Mouse (Mus musculus): ENCODE measurements at regions not wholly inside any gene's neighbourhood (a gene's known extent, or its start where the extent isn't known, plus 50 kb on each side); places are given as distances from the start of the nearest gene placed in this dataset.
"Not testable (repeated sequence)": the region's sequence is repeated elsewhere in the genome, so short reads cannot be mapped to it uniquely, and the experiment has no call there.

DNA sequence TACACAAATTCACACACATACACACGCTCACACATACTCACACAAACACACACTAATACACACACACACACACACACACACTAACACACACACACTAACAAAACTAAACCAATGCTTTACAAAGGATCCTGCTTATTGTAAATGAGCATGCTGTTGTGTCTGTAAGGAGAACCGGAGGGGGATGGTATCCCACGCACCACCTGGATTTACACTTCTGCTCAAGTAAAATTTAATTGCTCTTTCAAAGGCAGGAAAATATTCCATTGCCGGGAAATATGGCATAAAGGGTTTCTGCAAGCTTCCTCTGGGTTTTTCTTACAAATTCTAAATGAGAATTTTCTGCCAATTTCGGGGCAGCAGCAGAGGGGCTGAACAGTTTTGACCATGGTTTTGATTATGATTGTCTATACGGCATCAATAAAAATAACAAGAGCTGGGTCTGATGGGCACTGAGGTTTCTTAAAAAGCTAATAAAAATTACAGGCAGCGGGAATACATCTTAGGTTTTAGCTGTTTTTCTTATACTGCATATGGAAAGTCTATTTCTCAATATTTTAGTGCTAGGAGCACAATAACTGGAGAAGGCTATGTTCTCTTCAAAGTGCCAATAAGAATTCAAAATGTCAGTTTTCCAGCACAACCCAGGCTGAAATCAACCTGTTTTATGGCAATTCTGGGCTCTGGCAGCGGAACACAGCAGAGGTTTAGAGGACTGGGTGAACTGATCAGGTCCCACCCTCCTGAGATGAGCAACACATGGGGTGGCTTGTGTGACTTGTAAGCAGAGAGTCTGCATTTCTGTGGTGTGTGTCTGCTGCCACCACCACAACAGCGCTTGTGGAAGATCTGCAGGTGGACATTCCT is 80.9 kb upstream of the Gm5148 start:
- DNase-seq (ENCODE audit: inconsistent age in 2 of 2, low spot score in 1 of 2) = no peak

DNA sequence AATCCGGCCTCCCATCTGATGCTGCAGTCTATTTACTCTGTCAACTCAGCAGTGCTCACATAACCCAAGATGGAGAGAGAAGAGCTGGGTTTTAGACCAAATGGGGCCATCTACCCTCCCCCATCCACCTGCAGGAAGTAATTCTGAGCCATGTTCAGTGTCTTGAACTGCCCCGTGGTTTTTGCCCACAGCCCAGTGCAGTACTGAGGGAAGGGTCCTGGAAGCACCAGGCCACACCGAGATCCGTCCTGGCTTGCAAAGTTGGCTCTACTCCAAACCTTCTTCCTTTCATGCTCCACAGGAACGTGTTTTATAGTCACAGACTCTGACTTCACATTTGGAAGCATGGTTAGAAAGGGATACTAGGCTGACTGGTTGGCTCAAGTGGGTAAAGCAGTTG is 80.0 kb upstream of the Gm5148 start:
- DNase-seq (ENCODE audit: inconsistent age in 2 of 2, low spot score in 1 of 2) = peak in 1 of 2 experiments; percentile 28

DNA sequence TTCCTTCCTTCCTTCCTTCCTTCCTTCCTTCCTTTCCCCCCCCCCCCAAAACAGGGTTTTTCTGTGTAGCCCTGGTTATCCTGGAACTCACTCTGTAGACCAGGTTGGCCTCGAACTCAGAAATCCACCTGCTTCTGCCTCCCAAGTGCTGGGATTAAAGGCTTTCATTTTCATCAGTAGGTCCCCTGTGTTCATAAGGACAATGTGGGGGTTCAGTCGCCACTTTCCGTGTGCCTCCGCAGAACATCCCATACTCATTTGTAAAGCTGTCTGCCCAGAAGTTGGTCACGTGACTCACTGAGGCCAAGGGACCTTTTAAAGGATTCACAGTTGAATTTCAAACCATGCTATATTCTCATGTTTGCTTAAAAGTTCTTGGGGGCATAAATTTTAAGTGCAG is 79.5 kb upstream of the Gm5148 start:
- DNase-seq (ENCODE audit: inconsistent age in 2 of 2, low spot score in 1 of 2) = not testable (repeated sequence)

GRCm38 (mm10) chr3:37801551-37801950 is 77.3 kb upstream of the Gm5148 start:
- no peak for DNase-seq (ENCODE audit: inconsistent age in 2 of 2, low spot score in 1 of 2)

DNA sequence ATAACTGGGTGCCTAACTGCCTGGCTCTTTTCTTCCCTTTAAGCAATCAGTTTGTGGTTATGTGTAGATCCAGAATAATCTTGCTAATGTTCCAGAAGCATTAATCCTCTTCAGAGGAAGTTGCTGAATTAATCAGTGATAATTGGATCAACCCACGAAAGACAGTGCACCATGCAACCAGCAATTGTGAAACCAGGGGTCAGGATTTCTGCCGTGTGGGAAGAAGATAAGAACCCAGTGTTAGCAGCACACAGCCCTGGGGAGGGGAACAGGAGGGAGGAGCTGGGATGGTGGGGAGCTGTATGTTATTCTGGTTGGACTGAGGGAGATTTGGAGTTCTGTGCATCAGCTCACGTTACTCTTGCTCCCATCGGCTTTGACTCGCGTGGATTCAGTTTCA is 75.5 kb upstream of the Gm5148 start:
- DNase-seq (ENCODE audit: inconsistent age in 2 of 2, low spot score in 1 of 2) = no peak

GRCm38 (mm10) chr3:37789711-37790110 is 65.4 kb upstream of the Gm5148 start:
- DNase-seq (ENCODE audit: inconsistent age in 2 of 2, low spot score in 1 of 2) = no peak

DNA sequence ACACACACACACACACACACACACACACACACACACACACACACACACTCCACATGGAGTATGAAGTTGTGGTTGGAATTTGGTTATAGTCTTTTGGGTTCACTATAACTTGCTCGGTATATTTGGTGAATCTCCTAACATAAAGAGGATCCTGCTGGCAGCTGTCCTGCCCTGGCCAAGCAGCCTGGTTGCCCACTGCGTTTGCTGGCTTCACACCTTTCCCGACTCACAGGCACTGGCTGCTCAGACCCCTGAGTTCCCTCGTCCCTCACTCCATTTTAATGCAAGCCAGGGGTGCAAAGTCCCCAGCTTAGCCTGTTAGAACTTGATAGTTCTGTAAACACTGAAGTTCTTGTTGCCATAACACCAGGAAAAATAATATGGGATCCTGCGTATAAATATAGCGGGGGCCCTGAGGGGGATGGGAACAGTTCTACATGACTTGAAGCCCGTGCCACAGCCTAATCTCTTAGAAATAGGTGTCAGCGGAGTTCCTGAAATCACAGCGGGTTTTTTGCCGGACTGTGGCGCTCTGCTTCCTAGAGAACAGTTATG is 64.9 kb upstream of the Gm5148 start:
- no peak for DNase-seq (ENCODE audit: inconsistent age in 2 of 2, low spot score in 1 of 2)

DNA sequence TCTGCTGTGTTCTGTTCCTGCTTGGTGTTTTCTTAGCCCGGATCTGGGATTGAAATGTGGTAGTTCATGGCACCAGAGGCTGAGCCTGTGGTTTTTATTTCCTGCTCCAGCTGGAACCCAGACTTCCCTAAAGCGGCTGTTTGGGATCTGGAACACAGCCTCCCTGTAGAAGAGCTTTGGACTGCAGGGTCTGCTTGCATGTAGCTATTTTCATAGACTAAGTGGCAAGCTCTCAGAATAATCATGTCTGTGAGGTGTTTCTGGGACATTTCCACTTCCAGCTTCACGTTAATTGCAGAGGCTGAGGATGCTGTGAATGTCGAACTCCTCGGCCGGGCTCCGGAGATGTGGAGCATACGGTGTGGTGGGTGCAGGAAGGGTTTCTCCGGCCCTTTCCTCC is 64.1 kb upstream of the Gm5148 start:
- DNase-seq (ENCODE audit: inconsistent age in 2 of 2, low spot score in 1 of 2) = no peak

DNA sequence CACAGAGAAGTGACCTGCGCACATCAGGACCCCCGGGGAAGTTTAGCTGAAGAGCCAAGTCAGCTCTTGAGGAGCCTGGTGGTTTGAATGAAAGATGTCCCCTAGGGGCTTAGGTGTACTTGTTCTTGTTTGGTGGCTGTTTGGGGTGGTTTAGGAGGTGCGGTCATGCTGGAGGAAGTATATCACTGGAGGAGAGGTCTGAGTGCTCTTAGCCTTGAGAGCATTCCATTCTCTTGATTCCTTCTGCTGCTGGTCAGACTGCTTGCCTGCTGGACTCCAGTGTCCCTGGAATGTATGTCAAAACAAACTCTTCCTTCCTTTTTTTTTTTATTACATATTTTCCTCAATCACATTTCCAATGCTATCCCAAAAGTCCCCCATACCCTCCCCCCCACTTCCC is 62.5 kb upstream of the Gm5148 start:
- DNase-seq (ENCODE audit: inconsistent age in 2 of 2, low spot score in 1 of 2) = no peak

GRCm38 (mm10) chr3:37781086-37781485 is 56.8 kb upstream of the Gm5148 start:
- DNase-seq (ENCODE audit: inconsistent age in 2 of 2, low spot score in 1 of 2) = peak in 1 of 2 experiments; percentile 41

DNA sequence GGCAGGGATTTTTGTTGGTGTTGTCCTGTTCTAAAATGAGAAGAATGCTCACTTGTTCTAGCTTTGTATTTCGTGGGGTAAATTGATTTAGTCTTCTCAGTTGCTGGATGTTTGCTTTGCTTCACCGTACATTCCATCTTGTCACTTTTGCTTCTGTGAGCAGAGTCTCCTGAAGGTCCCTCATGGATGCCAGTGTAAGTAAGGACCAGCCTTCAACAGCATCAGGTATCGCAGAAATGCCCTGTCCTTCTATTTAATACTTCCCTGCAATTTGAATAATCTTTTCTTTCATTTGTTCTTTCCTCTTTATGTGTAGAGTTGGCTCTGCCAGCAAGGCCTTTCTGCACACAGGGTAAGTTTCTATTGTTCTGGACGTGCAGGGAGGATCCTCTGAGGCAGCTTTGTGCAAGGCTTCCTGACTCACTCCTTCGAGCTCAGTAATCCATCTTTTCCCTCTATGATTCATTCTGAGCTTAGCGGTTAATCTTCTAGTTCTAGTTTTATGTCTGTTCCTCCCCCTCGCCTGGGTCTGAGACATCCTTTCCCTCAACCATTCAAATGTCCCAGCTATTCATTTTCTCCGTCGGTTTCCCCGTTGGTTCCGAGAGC is 55.7 kb upstream of the Gm5148 start:
- peak; percentile 69 to 86 for DNase-seq (ENCODE audit: inconsistent age in 2 of 2, low spot score in 1 of 2)

GRCm38 (mm10) chr3:37778386-37778785 is 54.1 kb upstream of the Gm5148 start:
- peak; percentile 57 to 84 for DNase-seq (ENCODE audit: inconsistent age in 2 of 2, low spot score in 1 of 2)

DNA sequence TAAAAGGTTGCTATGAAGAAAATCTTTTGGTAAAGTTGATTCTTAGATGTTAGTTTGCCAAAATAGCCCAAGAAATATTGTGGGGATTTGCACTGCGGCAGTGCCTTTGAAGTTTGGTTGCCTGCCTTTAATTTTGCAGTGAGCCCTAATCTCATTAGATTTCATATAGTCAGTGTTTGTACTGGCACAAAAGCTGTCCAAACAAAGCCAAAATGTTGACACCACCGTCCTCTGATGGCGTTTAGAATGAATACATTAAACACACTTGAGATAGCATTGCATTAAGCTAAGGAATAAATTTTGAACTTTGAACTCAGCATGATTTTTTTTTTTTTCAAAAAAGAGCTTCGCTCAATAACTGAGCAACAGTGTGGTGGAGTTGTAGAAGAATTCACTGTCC is 51.9 kb upstream of the Gm5148 start:
- no peak for DNase-seq (ENCODE audit: inconsistent age in 2 of 2, low spot score in 1 of 2)

All from adrenal gland, adult (tissue).